Mouse (Mus musculus): Measurements from ENCODE around the gene Batf. TPM values are rescaled to one million over a fixed set of nuclear protein-coding genes. Genes with fewer than 3 reads are reported as not detected.

The Batf gene
- total and polyA plus RNA-seq, 3 experiments, result not detected

- H3K36me3 ChIP-seq (replicated peaks), result no peaks in the 10 kb centered on the region
- peaks cover 9% of the 10 kb centered on the region for H3K27me3 ChIP-seq (ENCODE audit: insufficient read depth, low read length)
- ATAC-seq (ENCODE audit: extremely low read depth, insufficient number of reproducible peaks, low FRiP score, poor library complexity, severe bottlenecking), result no peak
- H3K4me3 ChIP-seq (ENCODE audit: low read depth, low read length), result no peak overlapping the region
- H3K9me3 ChIP-seq (replicated peaks), result no peaks in the 10 kb centered on the region
- TF ChIP-seq POLR2AphosphoS5 (IDR thresholded peaks at IDR 0.05; ENCODE audit: insufficient replicate concordance, low read depth, low read length), result no peak
- no peak for TF ChIP-seq TAL1 (conservative IDR thresholded peaks at IDR 0.05; ENCODE audit: low read depth, low read length)
- TF ChIP-seq CTCF (IDR thresholded peaks at IDR 0.05; ENCODE audit: low read depth, low read length), result no peak
- no peak for DNase-seq (ENCODE audit: low spot score)
- peaks cover 5% of the 10 kb centered on the region; the same call in 1 of the 2 replicates for H3K4me1 ChIP-seq (ENCODE audit: insufficient read depth, low read depth, low read length)
Observed at GRCm38 (mm10) chr12:85725306-85725705, 38.8 kb downstream of the Batf start.

GRCm38 (mm10) chr12:85726729-85727397, 40.4 kb downstream of the Batf start:
- ATAC-seq (ENCODE audit: extremely low read depth, insufficient number of reproducible peaks, low FRiP score, poor library complexity, severe bottlenecking) (no peak), DNase-seq (ENCODE audit: low spot score) (no peak)
- TF ChIP-seq GATA1 (IDR thresholded peaks at IDR 0.05; ENCODE audit: borderline replicate concordance, low read length), result no peak
- TF ChIP-seq POLR2AphosphoS5 (IDR thresholded peaks at IDR 0.05; ENCODE audit: insufficient replicate concordance, low read depth, low read length), result no peak
- no peak for TF ChIP-seq CTCF (IDR thresholded peaks at IDR 0.05; ENCODE audit: low read depth, low read length)
- no peak for TF ChIP-seq GATA2 (IDR thresholded peaks at IDR 0.05; ENCODE audit: borderline replicate concordance, low read depth, low read length)
- Histone ChIP-seq H3K4me3 (ENCODE audit: low read depth, low read length) (no peak overlapping the region), H3K27me3 (ENCODE audit: insufficient read depth, low read length) (peaks cover 9% of the 10 kb centered on the region), H3K36me3 (replicated peaks) (no peaks in the 10 kb centered on the region), H3K9me3 (replicated peaks) (no peaks in the 10 kb centered on the region), H3K4me1 (ENCODE audit: insufficient read depth, low read depth, low read length) (peaks cover 5% of the 10 kb centered on the region; the same call in 1 of the 2 replicates)

GRCm38 (mm10) chr12:85728181-85728580, 41.7 kb downstream of the Batf start:
- Histone ChIP-seq H3K4me3 (ENCODE audit: low read depth, low read length) (no peak overlapping the region), H3K9me3 (replicated peaks) (no peaks in the 10 kb centered on the region), H3K27me3 (ENCODE audit: insufficient read depth, low read length) (peaks cover 7% of the 10 kb centered on the region), H3K4me1 (ENCODE audit: insufficient read depth, low read depth, low read length) (peaks cover 5% of the 10 kb centered on the region; the same call in 1 of the 2 replicates), H3K36me3 (replicated peaks) (no peaks in the 10 kb centered on the region)
- ATAC-seq (ENCODE audit: extremely low read depth, insufficient number of reproducible peaks, low FRiP score, poor library complexity, severe bottlenecking), result no peak
- no peak for DNase-seq (ENCODE audit: low spot score)
- TF ChIP-seq TAL1 (conservative IDR thresholded peaks at IDR 0.05; ENCODE audit: low read depth, low read length), result no peak
- no peak for TF ChIP-seq GATA2 (IDR thresholded peaks at IDR 0.05; ENCODE audit: borderline replicate concordance, low read depth, low read length)
- TF ChIP-seq POLR2AphosphoS5 (IDR thresholded peaks at IDR 0.05; ENCODE audit: insufficient replicate concordance, low read depth, low read length), result no peak
- no peak for TF ChIP-seq CTCF (IDR thresholded peaks at IDR 0.05; ENCODE audit: low read depth, low read length)
- TF ChIP-seq GATA1 (IDR thresholded peaks at IDR 0.05; ENCODE audit: borderline replicate concordance, low read length), result no peak

GRCm38 (mm10) chr12:85729022-85729944, 42.8 kb downstream of the Batf start:
- no peaks in the 10 kb centered on the region for H3K9me3 ChIP-seq (replicated peaks)

GRCm38 (mm10) chr12:85729945-85730290, 43.4 kb downstream of the Batf start:
- TF ChIP-seq CTCF (IDR thresholded peaks at IDR 0.05; ENCODE audit: low read depth, low read length), result no peak
- TF ChIP-seq POLR2AphosphoS5 (IDR thresholded peaks at IDR 0.05; ENCODE audit: insufficient replicate concordance, low read depth, low read length), result no peak
- no peak for TF ChIP-seq GATA2 (IDR thresholded peaks at IDR 0.05; ENCODE audit: borderline replicate concordance, low read depth, low read length)
- TF ChIP-seq GATA1 (IDR thresholded peaks at IDR 0.05; ENCODE audit: borderline replicate concordance, low read length), result no peak
- no peak for TF ChIP-seq TAL1 (conservative IDR thresholded peaks at IDR 0.05; ENCODE audit: low read depth, low read length)
- no peak overlapping the region for H3K4me3 ChIP-seq (ENCODE audit: low read depth, low read length)
- peaks cover 5% of the 10 kb centered on the region; the same call in 1 of the 2 replicates for H3K4me1 ChIP-seq (ENCODE audit: insufficient read depth, low read depth, low read length)
- H3K27me3 ChIP-seq (ENCODE audit: insufficient read depth, low read length), result peaks cover 9% of the 10 kb centered on the region
- H3K9me3 ChIP-seq (replicated peaks), result no peaks in the 10 kb centered on the region
- H3K36me3 ChIP-seq (replicated peaks), result no peaks in the 10 kb centered on the region
- ATAC-seq (ENCODE audit: extremely low read depth, insufficient number of reproducible peaks, low FRiP score, poor library complexity, severe bottlenecking) (no peak), DNase-seq (ENCODE audit: low spot score) (no peak)

More at GRCm38 (mm10) chr12:85729022-85729944, 42.8 kb downstream of the Batf start:
- peaks cover 5% of the 10 kb centered on the region; the same call in 1 of the 2 replicates for H3K4me1 ChIP-seq (ENCODE audit: insufficient read depth, low read depth, low read length)
- peaks cover 4% of the 10 kb centered on the region for H3K27me3 ChIP-seq (ENCODE audit: insufficient read depth, low read length)
- no peak for ATAC-seq (ENCODE audit: extremely low read depth, insufficient number of reproducible peaks, low FRiP score, poor library complexity, severe bottlenecking)
- no peak overlapping the region for H3K4me3 ChIP-seq (ENCODE audit: low read depth, low read length)
- DNase-seq (ENCODE audit: low spot score), result peak; percentile 57
- H3K36me3 ChIP-seq (replicated peaks), result no peaks in the 10 kb centered on the region
- TF ChIP-seq CTCF (IDR thresholded peaks at IDR 0.05; ENCODE audit: low read depth, low read length), result peak; percentile 100
- no peak for TF ChIP-seq TAL1 (conservative IDR thresholded peaks at IDR 0.05; ENCODE audit: low read depth, low read length)

DNA sequence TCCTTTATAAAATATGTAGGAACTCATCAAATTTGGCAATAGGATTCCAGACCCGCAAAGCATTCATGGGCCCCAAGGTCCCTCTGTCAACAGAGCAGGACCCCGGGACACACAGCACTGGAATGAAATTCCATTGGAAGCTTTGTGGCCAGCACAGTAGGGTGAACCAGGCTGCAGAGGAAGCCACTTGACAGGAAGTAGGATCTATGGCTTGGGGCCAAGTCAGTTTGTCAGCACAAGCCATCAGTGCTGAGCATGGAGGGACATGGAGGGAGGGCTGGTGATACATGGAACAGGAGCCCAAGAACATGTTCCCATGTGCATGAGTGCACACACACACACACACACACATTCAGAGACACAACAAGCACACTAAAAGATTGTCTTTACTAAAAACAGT, 49.7 kb downstream of the Batf start:
- TF ChIP-seq TAL1 (conservative IDR thresholded peaks at IDR 0.05; ENCODE audit: low read depth, low read length), result no peak
- TF ChIP-seq POLR2AphosphoS5 (IDR thresholded peaks at IDR 0.05; ENCODE audit: insufficient replicate concordance, low read depth, low read length), result no peak
- TF ChIP-seq CTCF (IDR thresholded peaks at IDR 0.05; ENCODE audit: low read depth, low read length), result no peak
- no peak for TF ChIP-seq GATA2 (IDR thresholded peaks at IDR 0.05; ENCODE audit: borderline replicate concordance, low read depth, low read length)
- TF ChIP-seq GATA1 (IDR thresholded peaks at IDR 0.05; ENCODE audit: borderline replicate concordance, low read length), result no peak
- DNase-seq (ENCODE audit: low spot score), result no peak
- Histone ChIP-seq H3K36me3 (replicated peaks) (no peaks in the 10 kb centered on the region), H3K4me1 (ENCODE audit: insufficient read depth, low read depth, low read length) (no peaks in the 10 kb centered on the region), H3K9me3 (replicated peaks) (no peaks in the 10 kb centered on the region), H3K27me3 (ENCODE audit: insufficient read depth, low read length) (peaks cover 18% of the 10 kb centered on the region), H3K4me3 (ENCODE audit: low read depth, low read length) (no peak overlapping the region)
- no peak for ATAC-seq (ENCODE audit: extremely low read depth, insufficient number of reproducible peaks, low FRiP score, poor library complexity, severe bottlenecking)

Data from G1E (cell line).